Mouse (Mus musculus): ENCODE measurements around the gene Zfp239. TPM values are rescaled to one million over a fixed set of nuclear protein-coding genes. Genes with fewer than 3 reads are reported as not detected.
A peak's percentile ranks its signal among the peaks of the same experiment; 100 is the strongest.

The Zfp239 gene
- total and polyA plus RNA-seq, 2 experiments from 2014 or later: 0.20 TPM; not detected in 1

DNA sequence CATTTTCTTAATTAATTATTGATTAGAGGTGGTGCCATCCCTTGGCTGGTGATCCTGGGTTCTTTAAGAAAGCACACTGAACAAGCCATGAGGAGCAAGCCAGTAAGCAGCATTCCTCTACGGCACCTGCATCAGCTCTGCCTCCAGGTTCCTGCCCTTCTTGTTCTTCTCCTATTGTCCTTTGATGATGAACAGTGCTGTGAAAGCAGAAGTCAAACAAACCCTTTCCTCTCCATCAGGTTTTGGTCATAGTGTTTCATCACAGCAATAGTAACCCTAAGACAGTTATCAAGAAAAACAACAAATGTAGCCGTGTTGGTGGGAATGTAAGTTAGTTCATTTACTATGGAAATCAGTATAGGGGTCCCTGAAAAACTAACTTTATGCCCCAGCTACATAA is 31.5 kb downstream of the Zfp239 start:
- H3K9me3 ChIP-seq (replicated peaks; ENCODE audit: control insufficient read depth, low read length): no peaks in the 10 kb centered on the region
- no peak for ATAC-seq (ENCODE audit: insufficient read depth, low read depth)
- no peak for TF ChIP-seq EP300 (IDR thresholded peaks at IDR 0.05; ENCODE audit: low read depth)
- TF ChIP-seq CTCF (IDR thresholded peaks at IDR 0.05; ENCODE audit: low read depth): no peak
- WGBS: 82% methylated on average over 2 of the region's 2 CpGs
- no peaks in the 10 kb centered on the region for H3K4me1 ChIP-seq (ENCODE audit: control insufficient read depth, insufficient read depth)
- no peak overlapping the region for H3K9ac ChIP-seq (replicated peaks; ENCODE audit: low read depth, low read length)
- no peak overlapping the region for H3K4me3 ChIP-seq (ENCODE audit: low read depth, low read length)
- no peak overlapping the region for H3K27ac ChIP-seq (ENCODE audit: low read depth)
- H3K4me2 ChIP-seq (ENCODE audit: low read depth, low read length): no peak overlapping the region
- H3K36me3 ChIP-seq (replicated peaks; ENCODE audit: control insufficient read depth, insufficient read depth, low read length): no peaks in the 10 kb centered on the region
- no peaks in the 10 kb centered on the region for H3K27me3 ChIP-seq (ENCODE audit: control insufficient read depth, insufficient read depth, low read length)
- DNase-seq (ENCODE audit: low spot score): no peak

DNA sequence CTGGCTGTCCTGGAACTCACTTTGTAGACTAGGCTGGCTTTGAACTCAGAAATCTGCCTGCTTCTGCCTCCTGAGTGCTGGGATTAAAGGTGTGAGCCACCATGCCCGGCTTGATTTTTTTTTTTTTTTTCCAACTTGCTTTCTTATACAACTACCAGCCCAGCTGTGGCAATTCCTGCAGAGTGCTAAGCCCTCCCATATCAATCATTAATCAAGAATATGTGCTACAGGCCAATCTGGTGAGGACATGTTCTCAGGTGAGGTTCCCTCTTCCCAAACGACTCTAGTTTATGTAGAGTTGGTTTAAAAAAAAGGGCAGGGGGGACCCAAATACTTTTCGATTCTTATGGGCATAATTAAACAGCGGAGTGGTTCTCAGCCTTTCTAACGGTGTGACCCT is 35.9 kb downstream of the Zfp239 start:
- Histone ChIP-seq H3K27ac (ENCODE audit: low read depth) (no peak overlapping the region), H3K4me1 (ENCODE audit: control insufficient read depth, insufficient read depth) (no peaks in the 10 kb centered on the region), H3K4me2 (ENCODE audit: low read depth, low read length) (no peak overlapping the region), H3K36me3 (replicated peaks; ENCODE audit: control insufficient read depth, insufficient read depth, low read length) (no peaks in the 10 kb centered on the region), H3K4me3 (ENCODE audit: low read depth, low read length) (no peak overlapping the region), H3K27me3 (ENCODE audit: control insufficient read depth, insufficient read depth, low read length) (no peaks in the 10 kb centered on the region), H3K9me3 (replicated peaks; ENCODE audit: control insufficient read depth, low read length) (no peaks in the 10 kb centered on the region), H3K9ac (replicated peaks; ENCODE audit: low read depth, low read length) (no peak overlapping the region)
- no peak for DNase-seq (ENCODE audit: low spot score)
- no peak for ATAC-seq (ENCODE audit: insufficient read depth, low read depth)
- TF ChIP-seq CTCF (IDR thresholded peaks at IDR 0.05; ENCODE audit: low read depth) (no peak), EP300 (IDR thresholded peaks at IDR 0.05; ENCODE audit: low read depth) (no peak)
- WGBS: 72% methylated on average over 5 of the region's 5 CpGs

DNA sequence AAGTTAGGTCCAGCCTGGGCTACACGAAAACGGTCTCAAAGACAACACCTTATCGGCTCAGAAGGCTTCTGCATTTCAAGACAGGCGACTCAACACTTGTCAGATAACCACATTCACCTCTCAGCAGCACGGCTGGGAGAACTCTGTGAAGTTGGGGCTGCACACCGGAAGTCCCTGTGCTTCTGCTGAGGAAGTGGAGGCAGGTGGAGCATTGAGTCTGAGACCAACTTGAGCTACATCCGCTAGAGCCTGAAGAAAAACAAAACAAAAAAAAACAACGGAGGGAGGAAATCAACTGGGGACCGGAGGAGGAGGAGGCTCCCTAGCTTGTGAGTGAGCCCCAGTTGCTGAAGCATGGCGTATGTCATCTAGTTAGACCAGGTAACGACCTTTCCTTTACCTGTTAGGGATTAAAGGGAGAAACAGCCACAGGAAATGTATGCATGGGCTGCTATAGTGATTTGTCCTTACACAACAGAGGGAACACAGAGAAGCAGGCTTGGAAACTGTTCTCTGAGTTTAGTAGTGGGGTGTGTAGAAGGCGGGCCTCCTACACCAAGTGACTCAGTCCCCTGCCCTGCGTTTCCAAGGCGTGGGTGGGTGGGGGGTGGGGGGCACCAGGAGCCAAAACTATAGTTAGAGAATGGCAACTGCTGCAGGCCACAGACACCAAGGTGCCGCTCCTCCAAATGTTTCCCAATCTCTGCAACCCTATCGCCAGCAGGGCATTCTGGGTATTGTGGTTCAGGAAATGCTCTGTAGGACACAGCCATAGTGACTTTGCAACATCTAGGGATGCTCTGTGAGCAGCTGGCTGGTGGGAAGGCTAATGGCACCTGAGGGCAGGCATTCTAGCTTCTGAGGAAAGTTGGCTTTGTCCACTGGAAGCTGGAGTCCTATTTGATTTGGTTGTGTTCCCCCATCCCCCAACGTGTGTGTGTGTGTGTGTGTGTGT is 38.5 kb downstream of the Zfp239 start, which contains the start of gene Hnrnpf:
TSS of gene Hnrnpf (plus strand) at position 199 of the 955 bp plus-strand sequence.
- Histone ChIP-seq H3K9me3 (replicated peaks; ENCODE audit: control insufficient read depth, low read length) (no peaks in the 10 kb centered on the region), H3K4me3 (ENCODE audit: low read depth, low read length) (peak within 1 kb of the TSS; percentile 2; the same call in 1 of the 2 replicates), H3K27me3 (ENCODE audit: control insufficient read depth, insufficient read depth, low read length) (no peaks in the 10 kb centered on the region), H3K4me2 (ENCODE audit: low read depth, low read length) (peak within 1 kb of the TSS; percentile 4; the same call in 1 of the 2 replicates), H3K36me3 (replicated peaks; ENCODE audit: control insufficient read depth, insufficient read depth, low read length) (no peaks in the 10 kb centered on the region), H3K4me1 (ENCODE audit: control insufficient read depth, insufficient read depth) (peaks cover 4% of the 10 kb centered on the region; the same call in 1 of the 2 replicates), H3K27ac (ENCODE audit: low read depth) (no peak within 1 kb of the TSS; the same call in 1 of the 2 replicates), H3K9ac (replicated peaks; ENCODE audit: low read depth, low read length) (no peak within 1 kb of the TSS)
- no peak for ATAC-seq (ENCODE audit: insufficient read depth, low read depth)
- no peak for TF ChIP-seq EP300 (IDR thresholded peaks at IDR 0.05; ENCODE audit: low read depth)
- TF ChIP-seq CTCF (IDR thresholded peaks at IDR 0.05; ENCODE audit: low read depth): no peak
- DNase-seq (ENCODE audit: low spot score): no peak
- WGBS: 56% methylated on average over 17 of the region's 17 CpGs

DNA sequence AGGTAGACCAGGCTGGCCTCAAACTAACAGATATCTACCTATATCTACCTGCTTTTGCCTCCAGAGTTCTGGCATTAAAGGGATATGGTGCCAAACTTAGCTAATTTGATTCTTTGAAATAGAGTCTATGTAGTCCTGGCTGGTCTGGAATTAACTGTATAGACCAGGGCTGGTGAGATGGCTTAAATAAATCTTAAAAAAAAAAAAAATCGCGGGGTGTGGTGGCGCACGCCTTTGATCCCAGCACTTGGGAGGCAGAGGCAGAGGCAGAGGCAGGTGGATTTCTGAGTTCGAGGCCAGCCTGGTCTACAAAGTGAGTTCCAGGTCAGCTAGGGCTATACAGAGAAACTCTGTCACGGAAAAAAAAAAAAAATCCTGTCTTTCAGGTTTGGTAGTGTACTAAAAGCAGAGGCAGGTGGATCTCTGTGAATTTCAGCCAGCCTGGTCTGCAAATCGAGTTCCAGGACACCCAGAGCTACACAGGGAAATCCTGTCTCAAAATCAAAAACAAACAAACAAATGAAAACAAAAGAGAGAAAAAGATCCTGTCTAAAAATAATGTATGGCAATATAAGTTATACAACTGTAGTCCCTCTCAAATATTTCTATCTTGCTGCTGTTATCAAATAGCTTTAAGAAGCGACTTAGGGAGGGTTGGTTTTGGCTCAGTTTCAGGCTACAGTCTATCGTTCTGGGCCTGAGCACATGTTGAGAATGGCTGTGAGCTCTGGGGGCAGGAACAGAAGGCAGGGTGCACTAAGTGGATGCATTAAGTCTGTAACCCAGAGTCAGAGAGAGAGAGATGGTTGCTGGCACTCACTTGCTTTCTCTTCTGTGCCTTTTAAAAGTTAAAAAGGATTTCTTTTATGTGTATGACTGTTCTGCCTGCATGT is 39.9 kb downstream of the Zfp239 start:
- Histone ChIP-seq H3K27ac (ENCODE audit: low read depth) (no peak overlapping the region), H3K4me1 (ENCODE audit: control insufficient read depth, insufficient read depth) (peaks cover 7% of the 10 kb centered on the region; the same call in 1 of the 2 replicates), H3K9me3 (replicated peaks; ENCODE audit: control insufficient read depth, low read length) (no peaks in the 10 kb centered on the region), H3K4me2 (ENCODE audit: low read depth, low read length) (no peak overlapping the region), H3K27me3 (ENCODE audit: control insufficient read depth, insufficient read depth, low read length) (no peaks in the 10 kb centered on the region), H3K4me3 (ENCODE audit: low read depth, low read length) (no peak overlapping the region), H3K36me3 (replicated peaks; ENCODE audit: control insufficient read depth, insufficient read depth, low read length) (no peaks in the 10 kb centered on the region), H3K9ac (replicated peaks; ENCODE audit: low read depth, low read length) (no peak overlapping the region)
- 60% methylated on average over 9 of the region's 9 CpGs for WGBS
- TF ChIP-seq CTCF (IDR thresholded peaks at IDR 0.05; ENCODE audit: low read depth) (no peak), EP300 (IDR thresholded peaks at IDR 0.05; ENCODE audit: low read depth) (no peak)
- DNase-seq (ENCODE audit: low spot score) (no peak), ATAC-seq (ENCODE audit: insufficient read depth, low read depth) (no peak)

DNA sequence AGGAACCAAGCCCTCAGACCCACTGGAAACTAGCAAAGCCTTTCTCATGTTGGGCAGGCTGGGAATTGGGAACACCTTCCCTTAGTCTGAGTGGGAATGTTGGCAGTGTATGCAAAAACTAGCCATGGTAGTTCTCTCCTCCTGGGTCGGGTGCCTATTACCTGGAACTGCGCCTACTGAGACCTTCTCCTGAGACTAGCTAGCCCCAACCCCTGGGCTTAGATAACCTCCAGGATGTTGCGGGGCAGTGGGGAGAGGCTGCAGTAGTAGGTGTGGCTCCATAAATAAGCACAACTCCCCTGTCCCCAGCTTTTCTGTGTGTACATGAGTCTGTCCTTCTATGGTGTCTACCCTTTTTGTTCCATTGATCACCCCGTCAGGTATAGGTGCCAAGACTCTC is 40.7 kb downstream of the Zfp239 start:
- Histone ChIP-seq H3K9me3 (replicated peaks; ENCODE audit: control insufficient read depth, low read length) (no peaks in the 10 kb centered on the region), H3K36me3 (replicated peaks; ENCODE audit: control insufficient read depth, insufficient read depth, low read length) (no peaks in the 10 kb centered on the region), H3K27me3 (ENCODE audit: control insufficient read depth, insufficient read depth, low read length) (no peaks in the 10 kb centered on the region), H3K4me3 (ENCODE audit: low read depth, low read length) (no peak overlapping the region), H3K4me2 (ENCODE audit: low read depth, low read length) (no peak overlapping the region), H3K9ac (replicated peaks; ENCODE audit: low read depth, low read length) (no peak overlapping the region), H3K4me1 (ENCODE audit: control insufficient read depth, insufficient read depth) (peaks cover 7% of the 10 kb centered on the region; the same call in 1 of the 2 replicates), H3K27ac (ENCODE audit: low read depth) (no peak overlapping the region)
- no peak for DNase-seq (ENCODE audit: low spot score)
- TF ChIP-seq CTCF (IDR thresholded peaks at IDR 0.05; ENCODE audit: low read depth) (no peak), EP300 (IDR thresholded peaks at IDR 0.05; ENCODE audit: low read depth) (no peak)
- 70% methylated on average over 4 of the region's 4 CpGs for WGBS
- ATAC-seq (ENCODE audit: insufficient read depth, low read depth): no peak

All from heart, postnatal 0 days (tissue).